Mouse (Mus musculus) heart, postnatal 14 days (tissue): ENCODE measurements around the gene Hs3st1. TPM values are rescaled to one million over a fixed set of nuclear protein-coding genes. Genes with fewer than 3 reads are reported as not detected.

ENCODE experiments used
- DNase-seq, 2 experiments: peaks; one replicate each; pipeline ENCODE4 v3.0.0; 2021 to 2022
- intact Hi-C: fragments of 180-260 bp; cut with DNase I; formaldehyde crosslinking; loops from one replicate; pipeline ENCODE4 v1.15.1; 2025
- total RNA-seq, 2 experiments: library from RNA; stranded (reverse); gene quantifications; 2 replicates each; pipeline ENCODE4 v1.2.3; 2021

The Hs3st1 gene
- total RNA-seq, 2 experiments from 2014 or later = 8.1 to 11.2 TPM

DNA sequence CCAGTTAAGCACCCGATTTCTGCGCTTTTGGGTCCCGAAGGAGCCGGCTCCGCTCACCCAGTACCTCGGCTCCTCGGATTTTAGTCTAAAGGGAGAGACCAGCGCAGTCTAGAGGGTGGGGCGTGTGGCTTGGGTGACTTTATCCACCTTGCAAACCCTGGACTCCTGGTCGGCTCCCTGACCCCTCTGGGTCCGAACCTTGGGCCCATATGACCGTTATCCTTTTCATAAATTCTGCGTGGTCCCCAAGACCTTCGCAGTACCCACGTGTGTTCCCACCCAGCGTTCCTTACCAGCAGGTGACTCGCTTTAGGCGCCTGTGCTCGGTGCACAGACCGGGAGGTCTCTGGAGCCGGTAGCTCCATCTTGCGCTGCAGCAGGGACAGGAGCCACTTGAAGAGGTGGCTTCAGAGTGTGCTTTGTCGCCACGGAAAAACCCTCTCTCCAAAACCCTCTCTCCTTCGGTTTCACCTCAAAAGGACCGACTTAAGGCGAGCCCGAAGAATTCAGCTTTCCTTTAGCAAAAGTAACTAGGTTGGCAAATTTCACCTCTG, 110.4 kb downstream of the Hs3st1 start:
- intact Hi-C loops = loop anchor here (2.0 to 5.0 kb wide), 3 partner anchors 187 to 428 kb away; no protein-coding TSS in a partner anchor
- peak in 1 of 2 experiments; percentile 17 for DNase-seq

DNA sequence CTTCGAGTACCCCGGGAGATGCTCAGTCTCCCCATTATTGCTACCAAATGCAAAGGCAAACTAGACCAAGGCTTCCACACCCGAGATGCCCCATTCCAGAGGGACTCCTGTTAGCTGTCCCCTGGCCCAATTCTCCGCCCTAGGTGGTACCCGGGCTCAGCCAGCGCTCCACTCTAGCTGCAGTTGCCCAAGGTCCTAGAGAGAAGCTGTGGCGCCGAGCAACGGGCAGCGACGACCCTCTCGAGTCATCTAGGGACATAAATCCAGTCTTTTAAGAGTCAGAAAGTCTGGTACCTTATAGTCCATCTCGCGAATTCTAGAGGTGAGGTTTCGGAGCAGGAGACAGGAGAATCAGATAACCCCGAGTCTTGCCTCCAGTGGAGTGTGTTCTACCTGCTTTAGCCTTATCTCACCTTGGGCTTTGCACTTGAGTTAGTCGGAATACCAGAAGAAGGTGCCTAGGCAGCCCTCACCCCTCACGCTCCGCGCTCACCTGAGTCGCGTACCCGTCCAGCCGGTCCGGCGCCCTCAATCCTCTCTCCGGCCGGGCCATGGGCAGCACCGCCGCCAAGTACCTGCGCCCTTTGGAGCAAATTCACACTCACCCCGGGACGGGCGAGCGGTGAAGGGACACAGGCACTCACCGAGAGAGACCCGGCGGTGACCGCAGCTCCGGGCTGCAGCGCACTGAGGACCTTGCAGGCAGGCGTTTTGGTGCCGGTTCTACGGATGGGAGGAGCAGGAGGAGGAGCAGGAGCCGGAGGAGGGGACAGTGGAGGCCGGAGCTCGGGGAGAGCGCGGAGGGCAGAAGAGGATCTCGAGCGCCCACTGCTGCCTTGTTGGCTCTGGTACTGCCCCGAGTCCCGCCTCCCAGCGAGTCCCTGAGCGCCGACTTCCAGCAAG, 111.1 kb downstream of the Hs3st1 start:
- intact Hi-C loops = loop anchor here (2.0 to 5.0 kb wide), 3 partner anchors 188 to 427 kb away; no protein-coding TSS in a partner anchor

DNA sequence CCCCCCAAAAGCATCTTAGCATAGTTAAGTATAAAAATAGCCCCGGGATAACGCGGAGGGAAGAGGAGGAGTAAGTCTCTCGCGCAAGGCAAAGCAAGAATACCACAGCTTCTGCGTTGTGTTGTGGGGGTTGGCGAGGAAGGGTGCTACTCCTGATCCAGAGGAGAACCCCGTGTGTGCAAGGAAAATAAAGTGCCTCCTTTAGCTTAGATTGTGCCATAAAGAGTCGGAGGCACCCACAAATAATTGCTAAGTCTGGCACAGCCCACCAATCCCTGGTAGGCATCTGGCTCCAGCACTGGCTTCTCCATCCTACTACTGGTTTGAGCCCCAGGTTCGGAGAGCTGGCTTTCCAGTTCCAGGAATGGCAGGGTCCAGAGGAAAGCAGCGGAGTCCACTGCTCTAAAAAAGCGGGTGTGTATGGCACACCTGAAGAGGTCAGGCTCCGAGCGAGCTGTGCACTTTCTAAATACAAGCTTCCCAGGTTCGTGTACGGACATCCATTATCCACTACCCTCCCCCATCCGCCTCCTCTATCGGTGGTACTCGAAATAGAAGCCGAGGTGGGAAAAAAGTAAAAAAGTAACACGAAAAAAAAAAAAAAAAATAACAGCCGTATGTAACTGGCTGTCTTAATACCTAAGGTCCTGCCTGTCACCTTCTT, 111.9 kb downstream of the Hs3st1 start:
- DNase-seq = no peak
- intact Hi-C loops = loop anchor here (5.0 kb wide), 2 partner anchors 189 to 426 kb away; no protein-coding TSS in a partner anchor

More for the DNA sequence above, 111.1 kb downstream of the Hs3st1 start:
- peak; percentile 89 for DNase-seq

DNA sequence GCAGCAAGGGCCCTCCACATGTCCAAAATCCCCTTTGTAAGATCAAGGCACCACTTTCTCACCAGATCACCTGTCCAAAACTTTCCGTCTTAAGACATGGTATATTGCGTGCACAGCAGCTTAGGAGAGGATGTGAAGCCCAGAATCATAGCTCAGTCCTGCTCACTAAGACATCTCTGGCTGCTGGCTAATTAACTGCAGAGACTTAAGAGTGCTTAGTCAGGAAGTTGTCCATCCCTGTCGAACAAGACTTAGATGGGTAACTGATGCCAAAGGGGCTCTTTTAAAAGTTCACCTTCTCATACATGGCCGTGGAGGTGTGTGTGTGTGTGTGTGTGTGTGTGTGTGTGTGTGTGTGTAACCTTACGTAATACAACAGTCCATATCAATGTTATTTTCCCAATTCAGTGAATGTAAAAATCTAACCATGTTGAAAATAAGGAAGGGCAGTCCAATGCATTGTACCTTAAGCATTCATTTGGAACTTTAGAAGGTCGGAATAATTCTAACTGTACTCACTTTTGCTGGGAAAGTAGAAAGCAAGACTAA, 113.0 kb downstream of the Hs3st1 start:
- no peak for DNase-seq
- intact Hi-C loops = loop anchor here (5.0 kb wide), 2 partner anchors 190 to 425 kb away; no protein-coding TSS in a partner anchor

DNA sequence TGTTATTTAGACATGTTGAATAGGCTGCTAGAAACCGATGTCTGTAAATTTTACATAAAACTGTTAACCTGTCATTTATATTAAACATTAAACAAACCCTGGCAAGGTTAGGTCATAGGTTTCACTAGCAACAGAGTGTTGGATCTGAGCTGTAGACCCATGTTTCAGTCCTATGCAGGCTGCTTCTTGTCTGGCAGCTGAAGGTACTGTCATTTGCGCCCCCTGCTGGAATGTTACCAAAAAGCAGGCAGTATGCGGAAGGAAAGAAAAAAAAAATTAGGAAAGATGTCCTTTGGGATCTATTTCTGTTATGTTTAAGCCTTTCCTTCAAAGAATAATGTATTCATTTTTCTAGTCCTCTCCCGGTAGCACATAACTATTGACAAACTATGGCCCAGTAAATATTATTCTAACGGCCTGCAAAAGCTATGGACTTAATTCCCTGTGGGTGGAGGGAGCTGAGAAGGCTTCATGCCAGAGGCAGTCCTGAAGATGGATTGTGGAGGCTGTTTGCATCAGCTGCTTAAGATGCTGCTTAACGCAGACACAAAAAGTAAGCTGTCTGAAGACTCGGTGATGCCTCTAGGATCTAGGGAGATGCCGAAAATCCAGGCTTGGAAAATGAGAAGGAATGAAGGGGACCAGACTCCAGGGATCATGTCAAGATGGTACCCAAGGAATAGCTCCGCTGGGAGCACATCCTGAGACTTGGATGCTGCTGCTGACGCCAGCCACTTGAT, 115.7 kb downstream of the Hs3st1 start:
- intact Hi-C loops = loop anchor here (2.0 to 5.0 kb wide), 3 partner anchors 193 to 857 kb away; no protein-coding TSS in a partner anchor
- DNase-seq = peak; percentile 73 to 81

DNA sequence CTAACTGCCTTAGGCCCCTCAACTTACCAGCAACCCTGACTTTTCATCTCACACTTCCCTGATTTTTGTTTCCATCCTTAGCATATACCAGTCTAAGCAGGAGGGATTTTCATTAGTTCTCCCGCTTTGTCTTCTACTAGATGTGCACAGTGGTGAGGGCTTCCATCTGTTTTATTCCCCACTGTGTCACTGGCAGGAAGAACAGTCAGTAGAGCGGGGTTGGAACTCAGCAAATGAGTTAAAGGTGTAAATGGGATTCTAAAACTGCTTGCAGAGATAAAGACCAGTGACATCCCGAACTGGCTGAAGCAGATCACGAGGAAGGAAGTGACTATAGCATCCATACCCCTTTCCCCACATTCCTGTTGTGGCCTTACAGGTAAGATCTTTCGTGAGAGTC, 116.3 kb downstream of the Hs3st1 start:
- intact Hi-C loops = no loop called here
- DNase-seq = no peak

DNA sequence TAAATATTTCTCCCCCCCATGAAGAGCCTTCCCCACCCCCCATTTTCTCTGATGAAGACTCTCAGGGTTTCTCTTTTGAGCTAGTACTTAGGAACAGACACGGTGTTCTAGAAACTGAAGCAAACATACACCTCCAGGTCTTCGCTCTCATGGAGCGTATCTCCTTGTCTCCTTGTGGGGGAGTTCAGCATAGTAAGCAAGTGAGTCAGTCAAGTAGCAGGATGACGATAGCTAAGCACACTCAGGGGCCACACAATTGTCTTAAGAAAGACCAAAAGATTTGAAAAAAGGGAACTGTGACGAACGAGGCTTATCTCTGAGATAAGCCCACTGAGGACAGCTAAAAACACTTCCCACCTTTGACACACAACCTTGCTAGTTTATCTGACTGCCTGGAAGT, 117.4 kb downstream of the Hs3st1 start:
- intact Hi-C loops = no loop called here
- DNase-seq = no peak

DNA sequence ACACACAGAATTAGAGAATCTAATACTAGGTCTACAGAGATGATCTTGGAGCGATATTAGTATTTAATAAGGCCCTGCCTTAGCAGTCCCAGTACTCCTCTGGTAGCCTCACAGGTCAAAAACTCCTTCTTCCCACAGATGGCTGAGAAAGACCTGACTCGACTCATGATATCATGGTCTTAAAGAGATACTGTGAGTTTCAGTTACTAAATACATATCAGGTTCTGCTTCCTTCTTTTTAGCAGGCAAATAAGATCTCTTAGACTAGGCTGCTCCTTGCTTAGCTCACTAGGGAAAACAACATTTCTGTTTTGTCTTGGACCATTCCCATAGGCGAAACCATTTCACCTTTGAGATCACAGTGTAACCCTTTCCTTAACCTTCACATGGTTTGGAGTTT, 119.2 kb downstream of the Hs3st1 start:
- intact Hi-C loops = no loop called here
- DNase-seq = no peak

DNA sequence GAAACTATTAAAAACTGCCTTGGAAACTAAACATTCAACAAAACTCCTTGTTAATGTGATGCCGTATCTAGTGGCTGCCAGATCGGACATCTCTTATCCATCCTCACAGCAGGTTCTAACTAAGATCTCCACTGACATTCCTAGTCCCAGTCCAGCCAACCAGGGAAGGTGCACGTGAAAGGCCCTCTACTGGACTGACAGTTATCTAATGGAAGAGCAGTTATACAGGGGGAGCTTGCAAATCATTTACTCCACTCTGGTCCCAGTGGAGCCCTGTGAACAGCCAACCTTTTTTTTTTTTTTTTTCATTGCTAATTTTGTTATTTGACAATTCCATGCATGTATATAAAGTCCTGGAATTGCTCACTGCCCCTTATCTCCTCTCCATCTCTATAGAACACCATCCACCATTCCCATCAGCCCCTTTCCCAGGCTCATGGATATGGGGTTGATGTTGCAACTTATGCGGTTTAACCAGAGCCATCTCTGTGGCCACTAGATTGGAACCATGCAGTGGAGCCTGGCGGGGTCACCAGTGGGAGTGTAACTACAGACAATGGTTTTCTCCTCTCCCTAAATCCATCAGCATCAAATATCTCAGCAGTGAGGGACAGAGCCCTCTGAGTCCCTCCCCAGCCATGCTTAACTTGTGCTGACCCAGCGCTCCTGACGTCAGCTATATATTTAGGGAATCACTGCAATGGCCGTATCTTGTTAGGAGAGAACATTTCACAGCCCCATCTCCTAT, 120.8 kb downstream of the Hs3st1 start:
- intact Hi-C loops = no loop called here
- DNase-seq = no peak

DNA sequence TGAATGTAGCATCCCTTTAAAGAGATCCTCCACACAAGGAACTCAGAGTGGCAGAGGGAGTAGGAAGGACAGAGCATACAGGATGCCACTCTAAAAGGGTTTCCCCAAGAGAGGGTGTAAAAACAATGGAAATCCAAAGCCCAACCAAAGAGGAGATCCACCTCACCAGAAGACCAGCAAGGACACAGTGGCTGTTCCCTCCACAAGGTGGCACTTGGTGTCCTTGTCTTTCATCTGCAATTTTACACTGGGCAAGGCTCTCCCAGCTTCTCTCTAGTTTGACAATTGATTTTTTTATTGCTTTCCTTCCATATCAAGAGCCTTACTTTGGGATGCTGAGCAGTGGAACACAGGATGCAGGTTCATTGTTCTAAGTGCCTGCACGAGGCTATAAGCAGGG, 122.1 kb downstream of the Hs3st1 start:
- intact Hi-C loops = no loop called here
- DNase-seq = no peak

DNA sequence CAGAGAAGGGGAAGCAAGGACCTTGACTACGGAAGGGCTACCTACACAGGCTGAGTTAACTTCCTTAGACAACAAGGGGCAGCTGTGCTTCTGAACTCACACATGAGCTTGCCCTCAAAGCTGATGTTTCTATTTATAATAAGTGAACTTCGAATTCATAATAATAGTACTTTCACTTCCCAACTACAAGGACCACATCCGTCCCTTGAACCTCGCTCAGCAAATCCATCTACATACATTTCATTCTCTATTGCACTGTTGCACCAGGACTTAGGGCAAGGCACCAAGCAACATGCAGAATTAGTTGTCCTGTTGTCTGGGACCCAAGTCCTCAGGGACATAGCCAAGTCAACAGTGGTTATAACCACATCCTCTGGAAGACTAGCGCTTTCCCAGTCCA, 124.4 kb downstream of the Hs3st1 start:
- DNase-seq = no peak
- intact Hi-C loops = no loop called here

DNA sequence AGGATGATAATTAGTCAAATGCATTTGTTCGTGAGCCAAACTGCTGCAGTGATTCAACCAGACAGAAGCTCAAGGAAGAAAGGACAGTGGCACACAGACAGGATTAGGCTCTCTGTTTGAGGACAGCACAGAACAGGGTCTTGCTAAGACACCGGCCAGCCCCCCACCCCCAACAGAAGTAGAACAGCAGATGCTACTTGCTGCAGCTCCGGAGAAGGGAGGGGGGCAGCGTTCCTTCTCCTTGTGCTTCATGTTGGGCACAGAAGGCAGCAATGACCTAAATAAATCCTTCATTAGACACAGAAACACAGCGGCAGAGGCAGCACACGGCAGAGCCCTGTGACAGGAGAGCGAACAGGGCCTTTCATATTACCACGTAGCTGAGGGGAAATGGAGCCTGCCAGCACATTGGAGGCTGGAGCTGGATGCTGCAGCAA, 130.2 kb downstream of the Hs3st1 start:
- intact Hi-C loops = no loop called here
- no peak for DNase-seq

DNA sequence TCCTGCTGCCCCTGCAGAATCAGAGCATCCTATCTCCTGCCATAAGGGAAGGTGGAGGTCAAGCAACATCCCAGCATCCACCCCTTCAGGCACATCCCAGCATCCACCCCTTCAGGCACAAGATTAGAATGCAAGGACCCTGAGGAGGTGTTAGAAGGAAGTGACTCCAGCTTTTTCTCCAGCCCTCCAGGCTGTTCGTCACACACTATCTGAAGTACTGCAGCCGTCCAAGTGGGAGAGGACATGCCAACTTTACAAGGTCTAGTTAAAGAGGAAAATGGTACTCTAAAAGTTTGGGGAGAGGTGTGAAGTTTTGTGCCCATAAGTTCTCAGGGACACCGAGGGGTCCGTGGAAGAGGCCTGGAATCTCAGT, 131.1 kb downstream of the Hs3st1 start:
- no peak for DNase-seq
- intact Hi-C loops = no loop called here

DNA sequence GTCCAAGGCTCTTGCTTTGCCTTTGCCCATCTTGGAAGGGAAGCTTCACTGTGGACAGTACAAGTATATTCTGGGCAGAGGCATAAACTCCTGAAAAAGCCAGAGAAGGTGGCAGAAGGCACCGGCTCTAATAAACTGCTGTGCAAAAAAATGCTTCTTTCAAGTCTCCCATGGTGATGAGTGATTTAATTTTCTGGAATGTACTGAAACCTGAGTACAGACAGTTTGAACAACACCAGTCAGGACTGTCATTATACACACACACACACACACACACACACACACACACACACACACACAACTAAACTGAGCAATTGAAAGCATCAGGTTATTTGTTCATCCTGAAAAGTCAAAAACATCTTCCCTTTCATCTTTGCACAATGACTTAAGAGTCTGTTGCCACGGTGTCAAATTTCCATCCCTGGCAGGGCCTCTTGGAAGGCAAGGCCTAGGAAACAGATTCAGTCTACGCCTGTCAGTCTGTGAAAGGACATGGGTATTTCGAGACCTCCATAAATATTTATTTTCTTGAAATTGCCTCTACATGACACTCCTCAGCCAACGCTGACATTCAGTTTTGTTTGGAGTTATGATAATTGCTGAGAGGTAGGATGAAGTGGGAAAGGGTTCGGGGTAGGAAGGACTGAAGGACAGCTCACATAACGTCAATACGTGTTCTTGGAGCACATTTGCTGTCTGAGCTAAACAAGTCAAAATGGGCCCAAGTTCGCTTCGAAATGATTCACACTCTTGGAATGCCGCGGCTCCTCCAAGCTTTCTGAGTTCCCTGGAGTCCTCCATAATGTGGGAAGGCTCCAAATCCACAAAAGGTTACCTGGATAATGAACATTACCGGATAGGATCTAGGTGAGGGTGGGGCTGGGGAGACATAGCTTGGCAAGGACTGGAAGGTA, 131.7 kb downstream of the Hs3st1 start:
- DNase-seq = peak in 1 of 2 experiments; percentile 16
- intact Hi-C loops = no loop called here

DNA sequence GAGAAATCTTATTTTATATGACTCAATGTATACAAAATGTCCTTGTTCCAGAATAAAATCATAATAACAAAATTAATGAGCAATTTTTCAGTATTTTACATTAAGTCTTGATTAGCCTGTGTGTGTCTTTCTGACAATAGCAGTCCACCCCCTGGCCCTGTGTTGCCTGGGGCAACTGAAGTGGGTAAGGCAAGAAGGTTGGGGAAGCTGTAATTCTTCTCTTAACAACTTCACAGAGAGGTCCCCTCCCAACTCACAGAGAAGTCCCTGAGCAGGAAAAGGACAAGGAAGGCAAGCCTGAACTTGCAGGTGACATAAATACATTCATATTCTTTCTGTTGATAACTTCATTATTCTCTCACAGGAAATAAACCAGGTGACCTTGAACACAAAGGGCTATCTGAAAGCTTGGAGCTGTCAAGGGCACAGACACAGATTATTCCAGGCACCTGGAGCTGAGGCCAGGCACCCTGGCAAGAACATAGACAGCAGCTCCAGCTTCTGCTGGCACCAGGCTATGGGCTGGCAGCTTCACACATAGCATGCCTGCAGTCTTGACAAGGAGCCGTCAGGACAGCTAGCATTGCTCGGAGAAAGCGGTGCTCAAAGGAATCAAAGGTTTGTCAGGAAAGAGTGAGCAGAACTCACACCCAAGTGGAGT, 134.9 kb downstream of the Hs3st1 start:
- DNase-seq = peak; percentile 37 to 54
- intact Hi-C loops = no loop called here

DNA sequence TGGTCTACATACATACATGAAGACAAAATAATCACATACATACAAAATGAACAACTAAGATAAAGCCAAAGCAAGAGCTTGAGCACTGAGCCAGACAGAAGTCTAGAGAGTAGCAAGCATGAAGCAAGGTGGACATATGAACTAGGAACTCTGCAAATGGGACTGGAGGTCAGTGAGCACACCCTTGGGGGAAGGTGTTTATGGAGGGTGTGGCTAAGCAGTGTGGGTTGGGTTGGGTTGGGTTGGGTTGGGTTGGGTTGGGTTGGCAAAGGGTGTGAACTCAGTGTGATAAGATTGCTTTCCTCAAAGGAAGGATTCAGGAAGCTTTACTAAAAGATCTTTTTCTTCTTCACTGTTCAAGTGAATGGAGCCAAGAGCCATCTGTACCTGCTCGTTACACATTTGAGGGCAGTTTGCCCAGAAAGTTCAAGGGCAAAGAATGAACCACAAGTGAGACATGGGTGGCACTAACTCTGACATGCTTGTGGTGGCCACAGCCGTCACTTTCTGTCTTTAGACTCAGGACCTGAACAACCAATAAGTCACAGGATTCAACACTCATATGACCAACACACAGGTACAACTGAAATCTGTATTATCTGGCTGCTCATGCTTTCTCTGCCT, 137.8 kb downstream of the Hs3st1 start:
- intact Hi-C loops = no loop called here
- DNase-seq = no peak

DNA sequence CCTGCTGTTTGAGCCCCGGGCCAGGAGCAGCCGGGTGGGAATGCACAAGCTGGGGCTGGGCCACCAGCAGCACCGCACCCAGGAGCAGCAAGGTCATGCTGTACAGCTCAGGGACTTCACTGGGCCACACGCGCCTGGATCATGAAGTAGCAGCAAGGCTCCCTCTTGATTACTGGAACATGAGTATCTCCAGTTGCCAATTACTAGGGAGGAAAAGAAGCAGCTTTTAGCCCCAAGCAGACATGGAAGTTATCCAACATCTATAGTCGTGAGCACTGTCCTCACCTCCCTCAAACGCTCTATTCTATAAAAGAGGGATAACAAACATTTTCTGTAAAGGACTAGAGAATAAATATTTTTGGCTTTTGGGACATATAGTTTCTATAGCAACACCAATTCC, 140.1 kb downstream of the Hs3st1 start:
- DNase-seq = no peak
- intact Hi-C loops = no loop called here
